Mouse (Mus musculus): ENCODE results near the gene Tmem190. TPM values are rescaled to one million over a fixed set of nuclear protein-coding genes. Genes with fewer than 3 reads are reported as not detected.
"Not testable (repeated sequence)": the region's sequence is repeated elsewhere in the genome, so short reads cannot be mapped to it uniquely, and the experiment has no call there.

Tmem190 gene
- polyA plus RNA-seq, 1 experiment from 2014 or later: 0.41 TPM

DNA sequence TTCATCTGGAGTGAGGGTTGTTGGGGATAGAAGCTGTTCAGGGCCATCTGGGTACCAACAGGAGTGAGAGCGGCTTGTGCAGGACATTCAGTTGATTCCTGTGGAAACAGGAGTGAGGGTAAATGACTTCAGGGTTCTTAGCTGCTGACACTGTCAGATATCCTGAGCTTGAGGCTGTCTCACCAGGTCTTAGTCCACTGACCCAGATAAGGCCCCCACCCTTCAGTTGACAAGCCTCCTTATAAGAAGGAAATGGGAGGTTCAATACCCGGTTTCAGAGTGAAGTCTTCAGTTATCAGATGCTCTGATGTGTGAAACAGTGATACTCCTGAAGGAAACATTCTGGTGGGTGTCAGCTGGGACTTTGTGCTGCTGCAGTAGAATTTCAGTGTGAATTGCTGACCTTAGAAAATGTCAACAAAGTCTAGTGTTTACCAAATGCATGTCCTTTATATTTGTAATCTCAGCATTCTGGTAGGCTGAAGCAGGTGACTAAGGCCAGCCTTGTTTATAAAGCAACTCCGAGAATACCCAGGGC is 12.0 kb downstream of the Tmem190 start:
- no peak for DNase-seq (ENCODE audit: low spot score)
- peaks cover 3% of the 10 kb centered on the region; the same call in 1 of the 2 replicates for H3K27me3 ChIP-seq (ENCODE audit: control insufficient read depth, insufficient read depth, low read length)
- no peak overlapping the region for H3K27ac ChIP-seq (replicated peaks; ENCODE audit: low read depth, low read length)
- no peak overlapping the region for H3K4me2 ChIP-seq (ENCODE audit: low read depth, severe bottlenecking)
- H3K9me3 ChIP-seq (ENCODE audit: control insufficient read depth, low read length): no peaks in the 10 kb centered on the region
- H3K36me3 ChIP-seq (ENCODE audit: control insufficient read depth, insufficient read depth, low read length): peaks cover 15% of the 10 kb centered on the region
- no peaks in the 10 kb centered on the region; the same call in 1 of the 2 replicates for H3K4me1 ChIP-seq (ENCODE audit: control insufficient read depth, insufficient read depth, low read length)
- ATAC-seq (ENCODE audit: insufficient number of reproducible peaks, low FRiP score, low TSS enrichment, low read depth): no peak
- H3K9ac ChIP-seq (ENCODE audit: low read length): no peak overlapping the region
- 89% methylated on average over 3 of the region's 3 CpGs for WGBS
- no peak overlapping the region for H3K4me3 ChIP-seq (ENCODE audit: low read depth, low read length)

DNA sequence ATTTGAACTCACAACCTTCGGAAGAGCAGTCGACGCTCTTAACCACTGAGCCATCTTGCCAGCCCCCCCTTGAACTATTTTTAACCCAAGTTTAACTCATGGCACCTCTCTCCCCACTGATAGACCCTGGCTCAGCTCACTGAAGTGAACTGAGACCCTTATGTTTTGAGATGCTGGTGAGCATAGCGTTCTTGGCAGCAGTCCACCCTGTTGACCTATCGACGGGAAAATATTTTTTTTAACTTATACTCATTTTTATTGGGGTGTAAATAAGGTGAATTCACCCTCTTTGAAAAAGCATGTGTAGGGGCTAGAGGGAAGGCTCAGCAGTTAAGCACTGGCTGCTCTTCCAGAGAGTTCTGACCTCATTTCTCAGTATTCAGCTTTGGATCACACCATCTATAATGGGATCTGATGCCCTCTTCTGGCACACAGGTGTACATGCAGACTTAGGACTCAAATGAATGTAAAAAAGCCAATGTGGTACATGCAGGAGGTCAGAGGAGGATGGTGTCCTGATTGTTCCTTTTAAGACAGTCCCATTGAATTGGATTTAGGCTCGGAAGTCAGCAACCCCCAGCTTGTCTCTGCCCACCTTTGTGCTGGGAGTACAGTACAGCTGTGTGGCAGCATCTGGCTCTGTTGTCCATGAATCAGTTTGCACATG is 13.2 kb downstream of the Tmem190 start:
- no peaks in the 10 kb centered on the region for H3K27me3 ChIP-seq (ENCODE audit: control insufficient read depth, insufficient read depth, low read length)
- no peaks in the 10 kb centered on the region for H3K9me3 ChIP-seq (ENCODE audit: control insufficient read depth, low read length)
- no peak overlapping the region for H3K4me2 ChIP-seq (ENCODE audit: low read depth, severe bottlenecking)
- DNase-seq (ENCODE audit: low spot score) (no peak), ATAC-seq (ENCODE audit: insufficient number of reproducible peaks, low FRiP score, low TSS enrichment, low read depth) (no peak)
- peaks cover 15% of the 10 kb centered on the region for H3K36me3 ChIP-seq (ENCODE audit: control insufficient read depth, insufficient read depth, low read length)
- 79% methylated on average over 7 of the region's 7 CpGs for WGBS
- H3K27ac ChIP-seq (replicated peaks; ENCODE audit: low read depth, low read length): no peak overlapping the region
- no peak overlapping the region for H3K9ac ChIP-seq (ENCODE audit: low read length)
- no peak overlapping the region for H3K4me3 ChIP-seq (ENCODE audit: low read depth, low read length)
- no peaks in the 10 kb centered on the region; the same call in 1 of the 2 replicates for H3K4me1 ChIP-seq (ENCODE audit: control insufficient read depth, insufficient read depth, low read length)

DNA sequence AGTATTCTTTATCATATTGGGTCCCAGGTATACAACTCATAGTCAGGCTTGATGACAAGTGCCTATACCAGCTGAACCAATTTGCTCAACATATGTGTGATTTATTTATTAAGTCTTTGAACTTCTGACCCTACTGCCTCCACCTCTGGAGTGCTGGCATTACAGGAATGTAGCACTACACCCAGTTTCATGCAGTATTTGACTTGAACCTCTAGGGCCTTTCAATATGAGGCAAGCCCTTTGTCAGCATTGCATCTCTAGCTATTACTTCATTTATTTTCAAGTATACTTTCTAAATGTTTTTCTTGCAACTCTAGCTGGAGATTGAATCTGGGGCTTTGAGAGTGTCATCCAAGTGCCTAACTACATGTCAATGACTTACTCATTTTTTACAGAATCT is 19.5 kb downstream of the Tmem190 start:
- no peaks in the 10 kb centered on the region for H3K4me1 ChIP-seq (ENCODE audit: control insufficient read depth, insufficient read depth, low read length)
- H3K9ac ChIP-seq (ENCODE audit: low read length): no peak overlapping the region
- no peak overlapping the region for H3K4me3 ChIP-seq (ENCODE audit: low read depth, low read length)
- no peak overlapping the region for H3K27ac ChIP-seq (replicated peaks; ENCODE audit: low read depth, low read length)
- no peaks in the 10 kb centered on the region for H3K27me3 ChIP-seq (ENCODE audit: control insufficient read depth, insufficient read depth, low read length)
- peaks cover 15% of the 10 kb centered on the region for H3K36me3 ChIP-seq (ENCODE audit: control insufficient read depth, insufficient read depth, low read length)
- ATAC-seq (ENCODE audit: insufficient number of reproducible peaks, low FRiP score, low TSS enrichment, low read depth): no peak
- DNase-seq (ENCODE audit: low spot score): no peak
- H3K4me2 ChIP-seq (ENCODE audit: low read depth, severe bottlenecking): no peak overlapping the region
- no peaks in the 10 kb centered on the region for H3K9me3 ChIP-seq (ENCODE audit: control insufficient read depth, low read length)

DNA sequence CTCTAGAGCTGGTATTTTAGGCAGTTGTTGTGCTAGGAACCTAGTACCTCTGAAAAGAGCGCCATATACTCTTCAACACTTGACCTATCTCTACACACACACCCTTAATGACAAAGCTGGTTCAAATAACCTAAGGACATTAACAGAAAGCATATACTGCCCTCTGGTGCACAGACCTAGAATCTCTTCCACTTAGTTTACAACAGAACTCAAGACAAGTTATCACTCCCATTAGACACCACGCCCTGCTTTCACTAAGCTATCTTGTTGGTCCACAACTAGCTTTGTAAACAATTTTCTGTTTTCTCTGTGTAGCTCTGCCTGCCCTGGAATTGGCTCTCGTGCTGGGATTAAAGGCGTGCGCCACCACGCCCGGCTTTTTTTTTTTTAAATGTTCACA is 24.0 kb downstream of the Tmem190 start:
- ATAC-seq (ENCODE audit: insufficient number of reproducible peaks, low FRiP score, low TSS enrichment, low read depth): no peak
- WGBS: 93% methylated on average over 7 of the region's 7 CpGs

DNA sequence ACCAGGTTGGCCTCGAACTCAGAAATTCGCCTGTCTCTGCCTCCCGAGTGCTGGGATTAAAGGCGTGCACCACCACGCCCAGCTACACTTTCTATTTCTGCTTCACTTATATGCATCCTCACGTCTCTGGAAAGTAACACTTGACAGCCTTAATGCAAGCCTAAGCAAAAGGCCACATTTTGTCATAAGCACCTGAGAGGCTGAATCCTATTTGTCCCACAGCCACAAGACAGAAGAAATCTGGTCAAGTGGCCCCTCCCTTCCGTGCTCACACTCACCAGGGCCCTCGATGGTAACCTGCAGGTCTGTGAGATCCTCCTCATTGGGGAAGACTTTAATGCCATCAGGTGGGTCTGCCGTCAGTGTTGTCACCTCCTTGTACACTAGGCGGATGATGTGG is 28.4 kb downstream of the Tmem190 start:
- H3K27ac ChIP-seq (replicated peaks; ENCODE audit: low read depth, low read length); DNase-seq (ENCODE audit: low spot score); H3K27me3 ChIP-seq (ENCODE audit: control insufficient read depth, insufficient read depth, low read length); ATAC-seq (ENCODE audit: insufficient number of reproducible peaks, low FRiP score, low TSS enrichment, low read depth); H3K9me3 ChIP-seq (ENCODE audit: control insufficient read depth, low read length): not testable (repeated sequence)
- WGBS: 45% methylated on average over 10 of the region's 10 CpGs
- Histone ChIP-seq H3K9ac (ENCODE audit: low read length) (peak overlapping the region; percentile 96), H3K4me2 (ENCODE audit: low read depth, severe bottlenecking) (peak overlapping the region; percentile 82), H3K4me3 (ENCODE audit: low read depth, low read length) (peak overlapping the region; percentile 93), H3K4me1 (ENCODE audit: control insufficient read depth, insufficient read depth, low read length) (peaks cover 16% of the 10 kb centered on the region), H3K36me3 (ENCODE audit: control insufficient read depth, insufficient read depth, low read length) (peaks cover 18% of the 10 kb centered on the region)

More for the DNA sequence above, 24.0 kb downstream of the Tmem190 start:
- no peaks in the 10 kb centered on the region for H3K27me3 ChIP-seq (ENCODE audit: control insufficient read depth, insufficient read depth, low read length)
- peaks cover 16% of the 10 kb centered on the region for H3K4me1 ChIP-seq (ENCODE audit: control insufficient read depth, insufficient read depth, low read length)
- peaks cover 25% of the 10 kb centered on the region for H3K36me3 ChIP-seq (ENCODE audit: control insufficient read depth, insufficient read depth, low read length)
- no peaks in the 10 kb centered on the region for H3K9me3 ChIP-seq (ENCODE audit: control insufficient read depth, low read length)
- no peak overlapping the region for H3K4me2 ChIP-seq (ENCODE audit: low read depth, severe bottlenecking)
- no peak overlapping the region for H3K27ac ChIP-seq (replicated peaks; ENCODE audit: low read depth, low read length)
- no peak overlapping the region for H3K9ac ChIP-seq (ENCODE audit: low read length)
- no peak for DNase-seq (ENCODE audit: low spot score)
- no peak overlapping the region for H3K4me3 ChIP-seq (ENCODE audit: low read depth, low read length)

DNA sequence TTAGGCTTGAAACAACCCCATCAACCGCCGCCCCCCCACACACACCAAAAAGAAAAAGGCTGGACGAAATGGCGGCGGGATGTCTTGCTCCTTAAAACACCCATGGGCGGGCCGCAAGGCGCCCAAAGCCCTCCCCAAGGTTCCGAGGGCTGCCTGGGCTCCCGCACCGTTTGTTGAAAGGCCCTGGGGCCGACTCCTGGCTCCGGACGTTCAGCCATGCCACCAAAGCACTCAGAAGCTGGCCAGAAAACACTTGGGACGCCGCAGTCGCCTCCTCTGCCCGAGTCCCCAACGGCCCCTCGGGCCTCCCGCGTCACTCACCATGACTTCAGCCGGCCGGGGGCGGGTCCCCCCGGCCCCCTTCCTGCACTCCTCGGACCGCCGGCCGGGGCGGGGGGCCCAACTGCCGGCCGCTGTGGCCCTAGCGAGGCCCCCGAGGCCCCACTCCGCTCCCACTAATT is 29.1 kb downstream of the Tmem190 start:
- ATAC-seq (ENCODE audit: insufficient number of reproducible peaks, low FRiP score, low TSS enrichment, low read depth) (no peak; the same call in 1 of the 2 replicates), DNase-seq (ENCODE audit: low spot score) (peak; percentile 58)
- no peaks in the 10 kb centered on the region for H3K27me3 ChIP-seq (ENCODE audit: control insufficient read depth, insufficient read depth, low read length)
- H3K36me3 ChIP-seq (ENCODE audit: control insufficient read depth, insufficient read depth, low read length): peaks cover 17% of the 10 kb centered on the region
- peak overlapping the region; percentile 93 for H3K4me3 ChIP-seq (ENCODE audit: low read depth, low read length)
- WGBS: under 1% methylated on average over 32 of the region's 36 CpGs
- H3K27ac ChIP-seq (replicated peaks; ENCODE audit: low read depth, low read length): peak overlapping the region; percentile 88
- peaks cover 16% of the 10 kb centered on the region for H3K4me1 ChIP-seq (ENCODE audit: control insufficient read depth, insufficient read depth, low read length)
- H3K9me3 ChIP-seq (ENCODE audit: control insufficient read depth, low read length): no peaks in the 10 kb centered on the region
- peak overlapping the region; percentile 96 for H3K9ac ChIP-seq (ENCODE audit: low read length)
- H3K4me2 ChIP-seq (ENCODE audit: low read depth, severe bottlenecking): peak overlapping the region; percentile 82

DNA sequence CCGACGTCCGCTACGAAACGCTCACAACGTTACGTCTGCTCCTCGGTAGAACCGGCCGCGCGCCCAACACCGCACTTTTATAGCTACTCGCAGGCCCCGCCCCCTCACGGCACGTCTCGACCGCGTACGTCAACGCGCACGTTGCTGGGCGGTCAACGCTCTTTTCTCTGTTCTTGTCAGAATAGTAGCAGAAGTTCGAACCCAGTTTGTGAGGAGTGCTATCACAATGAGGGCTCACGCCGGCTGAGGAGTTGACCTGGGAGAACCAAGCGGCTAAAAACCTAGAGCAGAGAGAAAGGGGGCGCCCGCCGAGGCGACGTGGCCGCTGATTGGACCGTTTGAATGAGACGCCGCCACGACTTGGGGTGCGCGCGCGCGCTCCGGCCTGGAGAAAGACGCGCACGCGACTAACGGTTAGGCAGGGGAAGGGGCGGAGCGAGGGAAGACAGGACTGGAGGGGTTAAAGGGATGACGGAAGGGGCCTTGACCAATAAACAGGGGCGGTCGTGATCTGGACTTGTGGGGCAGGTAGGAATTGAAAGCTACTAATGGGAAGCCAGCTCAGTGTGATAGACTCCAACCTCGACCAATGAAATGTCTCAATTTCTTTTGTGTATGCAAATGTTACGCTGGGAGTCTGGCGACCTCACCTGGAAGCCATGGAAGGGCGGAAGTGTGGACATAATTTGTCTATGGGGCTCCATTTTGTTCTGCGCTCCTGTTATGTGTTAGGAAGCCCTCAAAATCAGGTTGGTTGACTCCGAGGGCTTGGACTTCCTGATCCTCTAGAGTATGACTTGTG is 29.8 kb downstream of the Tmem190 start, which contains the start of gene Ube2s:
TSS of gene Ube2s (minus strand) at position 288 of the 802 bp plus-strand sequence.
- DNase-seq (ENCODE audit: low spot score): peak; percentile 99
- Histone ChIP-seq H3K4me1 (ENCODE audit: control insufficient read depth, insufficient read depth, low read length) (peaks cover 16% of the 10 kb centered on the region), H3K27ac (replicated peaks; ENCODE audit: low read depth, low read length) (peak within 1 kb of the TSS; percentile 88), H3K4me2 (ENCODE audit: low read depth, severe bottlenecking) (peak within 1 kb of the TSS; percentile 82), H3K36me3 (ENCODE audit: control insufficient read depth, insufficient read depth, low read length) (peaks cover 14% of the 10 kb centered on the region), H3K4me3 (ENCODE audit: low read depth, low read length) (peak within 1 kb of the TSS; percentile 93), H3K27me3 (ENCODE audit: control insufficient read depth, insufficient read depth, low read length) (no peaks in the 10 kb centered on the region), H3K9ac (ENCODE audit: low read length) (peak within 1 kb of the TSS; percentile 96), H3K9me3 (ENCODE audit: control insufficient read depth, low read length) (no peaks in the 10 kb centered on the region)
- under 1% methylated on average over 62 of the region's 62 CpGs for WGBS
- peak; percentile 99 for ATAC-seq (ENCODE audit: insufficient number of reproducible peaks, low FRiP score, low TSS enrichment, low read depth)

DNA sequence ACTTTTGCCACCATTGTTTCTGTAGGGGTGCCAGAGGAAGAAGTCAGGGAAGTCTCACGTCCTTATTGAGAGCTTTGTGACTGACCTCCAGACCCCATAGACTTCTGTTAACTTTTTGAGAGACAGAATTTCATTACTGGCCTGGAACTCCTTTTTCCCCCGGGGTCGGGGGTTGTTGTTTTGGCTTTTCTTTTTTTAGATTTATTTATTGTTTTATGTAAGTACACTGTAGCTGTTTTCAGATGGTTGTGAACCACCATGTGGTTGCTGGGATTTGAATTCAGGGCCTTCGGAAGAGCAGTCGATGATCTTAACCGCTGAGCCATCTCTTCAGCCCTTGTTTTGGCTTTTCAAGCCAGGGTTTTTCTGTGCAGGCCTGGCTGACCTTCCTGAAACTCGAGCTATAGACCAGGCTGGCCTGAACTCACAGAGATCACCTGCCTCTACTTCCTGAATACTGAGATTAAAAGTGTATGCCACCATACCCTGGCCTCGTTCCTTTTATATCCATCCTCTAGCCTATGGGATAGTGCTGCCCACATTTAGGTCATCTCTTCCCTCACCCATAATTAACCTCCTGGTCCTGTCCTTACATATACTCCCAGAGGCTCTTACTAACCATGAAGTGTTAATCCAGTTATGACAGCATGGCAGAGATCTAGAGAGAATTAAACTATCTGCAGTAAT is 30.5 kb downstream of the Tmem190 start:
- Histone ChIP-seq H3K9ac (ENCODE audit: low read length) (peak overlapping the region; percentile 43; the same call in 1 of the 2 replicates), H3K4me3 (ENCODE audit: low read depth, low read length) (peak overlapping the region; percentile 93), H3K4me2 (ENCODE audit: low read depth, severe bottlenecking) (peak overlapping the region; percentile 55), H3K4me1 (ENCODE audit: control insufficient read depth, insufficient read depth, low read length) (peaks cover 16% of the 10 kb centered on the region), H3K27ac (replicated peaks; ENCODE audit: low read depth, low read length) (peak overlapping the region; percentile 62), H3K36me3 (ENCODE audit: control insufficient read depth, insufficient read depth, low read length) (peaks cover 14% of the 10 kb centered on the region), H3K9me3 (ENCODE audit: control insufficient read depth, low read length) (no peaks in the 10 kb centered on the region), H3K27me3 (ENCODE audit: control insufficient read depth, insufficient read depth, low read length) (no peaks in the 10 kb centered on the region)
- DNase-seq (ENCODE audit: low spot score): no peak
- no peak for ATAC-seq (ENCODE audit: insufficient number of reproducible peaks, low FRiP score, low TSS enrichment, low read depth)
- 30% methylated on average over 8 of the region's 8 CpGs for WGBS
